Mouse (Mus musculus): ENCODE data around the gene Fig4. TPM values are rescaled to one million over a fixed set of nuclear protein-coding genes. Genes with fewer than 3 reads are reported as not detected.

Fig4 gene
- polyA plus RNA-seq, 1 experiment from 2014 or later: 33.7 TPM

DNA sequence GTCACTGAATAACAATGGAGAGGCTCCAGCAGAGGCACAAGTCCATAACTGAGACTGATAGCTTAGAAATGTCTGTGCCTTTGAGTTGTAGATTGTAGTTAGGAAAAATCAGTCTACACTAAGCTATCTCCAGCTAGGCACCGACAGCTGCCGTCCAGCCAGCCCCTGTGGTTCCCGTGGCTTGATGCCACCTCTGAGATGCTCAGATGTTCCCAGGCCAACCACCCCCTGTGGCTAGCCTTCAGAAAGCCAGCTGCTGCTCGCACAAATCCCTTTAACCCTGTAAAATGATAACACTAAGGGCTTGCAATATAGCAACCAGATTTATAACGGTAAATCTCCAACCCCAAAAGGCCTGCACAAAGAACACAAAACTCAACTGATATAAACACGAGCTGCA lies 22.9 kb downstream of the Fig4 start:
- 61% methylated on average over 6 of the region's 6 CpGs for WGBS
- no peak overlapping the region for H3K4me3 ChIP-seq (ENCODE audit: low read depth, low read length)
- H3K36me3 ChIP-seq (ENCODE audit: control insufficient read depth, insufficient read depth, low read length): no peaks in the 10 kb centered on the region; the same call in 1 of the 2 replicates
- H3K4me1 ChIP-seq (ENCODE audit: control insufficient read depth, insufficient read depth, low read length): no peaks in the 10 kb centered on the region
- H3K9ac ChIP-seq (ENCODE audit: low read length): no peak overlapping the region
- no peaks in the 10 kb centered on the region for H3K27me3 ChIP-seq (replicated peaks; ENCODE audit: control insufficient read depth, insufficient read depth, low read length)
- no peaks in the 10 kb centered on the region for H3K9me3 ChIP-seq (replicated peaks; ENCODE audit: control insufficient read depth, low read length)
- DNase-seq (ENCODE audit: low spot score) (no peak), ATAC-seq (no peak)
- H3K27ac ChIP-seq (ENCODE audit: low read depth, low read length): no peak overlapping the region
- no peak overlapping the region for H3K4me2 ChIP-seq (ENCODE audit: low read length)

DNA sequence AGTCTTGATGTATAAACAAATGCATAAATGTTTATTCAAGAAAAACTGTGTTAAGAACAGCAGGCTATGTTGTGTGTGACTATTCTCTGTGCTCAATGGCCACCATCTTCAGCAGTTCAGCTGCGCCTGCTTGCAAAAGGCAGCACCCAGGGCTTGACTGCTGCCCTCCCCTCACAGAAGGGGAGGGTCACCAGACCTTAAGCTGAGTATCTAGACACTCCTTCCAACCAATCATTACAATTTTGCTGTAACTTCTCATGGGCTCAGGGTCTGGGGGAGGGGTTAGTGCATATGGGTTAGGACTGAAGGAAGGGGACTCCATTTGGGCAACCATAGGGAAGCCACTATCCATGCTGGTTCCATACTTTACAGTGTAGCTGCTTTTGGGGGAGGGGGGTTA lies 24.3 kb downstream of the Fig4 start:
- ATAC-seq (no peak), DNase-seq (ENCODE audit: low spot score) (no peak)
- Histone ChIP-seq H3K27ac (ENCODE audit: low read depth, low read length) (no peak overlapping the region), H3K4me3 (ENCODE audit: low read depth, low read length) (no peak overlapping the region), H3K4me2 (ENCODE audit: low read length) (no peak overlapping the region), H3K4me1 (ENCODE audit: control insufficient read depth, insufficient read depth, low read length) (no peaks in the 10 kb centered on the region), H3K36me3 (ENCODE audit: control insufficient read depth, insufficient read depth, low read length) (no peaks in the 10 kb centered on the region; the same call in 1 of the 2 replicates), H3K27me3 (replicated peaks; ENCODE audit: control insufficient read depth, insufficient read depth, low read length) (no peaks in the 10 kb centered on the region), H3K9me3 (replicated peaks; ENCODE audit: control insufficient read depth, low read length) (no peaks in the 10 kb centered on the region), H3K9ac (ENCODE audit: low read length) (no peak overlapping the region)
- 85% methylated on average over 1 of the region's 1 CpGs for WGBS

DNA sequence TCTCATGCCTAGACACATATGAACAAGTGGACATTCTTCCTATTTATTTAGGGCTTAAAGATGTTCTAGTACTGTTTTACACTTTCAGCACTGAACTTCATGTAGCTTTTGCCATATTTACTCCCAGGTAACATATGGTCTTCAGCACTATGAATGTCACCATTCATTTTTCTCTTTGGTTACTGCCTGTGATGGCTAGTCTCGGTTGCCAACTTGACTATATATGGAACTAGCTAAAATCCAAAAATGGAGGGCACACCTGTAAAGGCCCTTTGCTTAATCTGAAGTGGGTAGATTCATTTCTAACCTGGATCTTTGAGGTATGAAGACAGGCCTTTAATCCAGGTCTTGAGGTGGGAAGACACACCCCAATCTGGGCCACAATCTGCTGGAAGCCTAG lies 28.2 kb downstream of the Fig4 start:
- Histone ChIP-seq H3K27ac (ENCODE audit: low read depth, low read length) (no peak overlapping the region), H3K9ac (ENCODE audit: low read length) (no peak overlapping the region), H3K4me1 (ENCODE audit: control insufficient read depth, insufficient read depth, low read length) (no peaks in the 10 kb centered on the region), H3K4me3 (ENCODE audit: low read depth, low read length) (no peak overlapping the region), H3K4me2 (ENCODE audit: low read length) (no peak overlapping the region), H3K9me3 (replicated peaks; ENCODE audit: control insufficient read depth, low read length) (no peaks in the 10 kb centered on the region), H3K36me3 (ENCODE audit: control insufficient read depth, insufficient read depth, low read length) (no peaks in the 10 kb centered on the region), H3K27me3 (replicated peaks; ENCODE audit: control insufficient read depth, insufficient read depth, low read length) (no peaks in the 10 kb centered on the region)
- ATAC-seq (no peak), DNase-seq (ENCODE audit: low spot score) (no peak)
- WGBS: 91% methylated on average over 1 of the region's 1 CpGs

DNA sequence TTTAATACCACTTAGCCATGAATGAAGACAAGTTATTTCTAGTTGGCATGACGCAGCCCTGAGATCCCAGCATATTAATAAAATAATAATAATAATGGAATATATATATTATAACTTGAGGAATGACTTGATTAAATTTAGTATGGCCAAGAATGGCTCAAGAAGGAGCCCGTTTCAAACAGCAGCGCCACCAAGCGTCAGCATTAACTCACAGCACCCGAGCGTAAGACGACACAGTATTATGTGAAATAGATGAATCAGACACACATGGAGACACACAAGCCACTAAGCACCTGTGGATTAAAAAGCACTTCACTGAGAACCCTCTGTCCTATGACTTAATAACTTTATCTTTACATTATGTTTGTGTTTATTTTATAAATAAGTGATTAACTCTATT lies 31.2 kb downstream of the Fig4 start:
- no peaks in the 10 kb centered on the region for H3K27me3 ChIP-seq (replicated peaks; ENCODE audit: control insufficient read depth, insufficient read depth, low read length)
- 46% methylated on average over 7 of the region's 7 CpGs for WGBS
- 0 out of 2 replicates have a peak, but pooled peaks cover 4% of the 10 kb centered on the region for H3K36me3 ChIP-seq (ENCODE audit: control insufficient read depth, insufficient read depth, low read length)
- H3K9me3 ChIP-seq (replicated peaks; ENCODE audit: control insufficient read depth, low read length): no peaks in the 10 kb centered on the region
- peak; percentile 37 for DNase-seq (ENCODE audit: low spot score)
- no peaks in the 10 kb centered on the region for H3K4me1 ChIP-seq (ENCODE audit: control insufficient read depth, insufficient read depth, low read length)
- H3K9ac ChIP-seq (ENCODE audit: low read length): no peak overlapping the region
- no peak overlapping the region for H3K27ac ChIP-seq (ENCODE audit: low read depth, low read length)
- no peak overlapping the region for H3K4me2 ChIP-seq (ENCODE audit: low read length)
- H3K4me3 ChIP-seq (ENCODE audit: low read depth, low read length): no peak overlapping the region
- ATAC-seq: no peak

DNA sequence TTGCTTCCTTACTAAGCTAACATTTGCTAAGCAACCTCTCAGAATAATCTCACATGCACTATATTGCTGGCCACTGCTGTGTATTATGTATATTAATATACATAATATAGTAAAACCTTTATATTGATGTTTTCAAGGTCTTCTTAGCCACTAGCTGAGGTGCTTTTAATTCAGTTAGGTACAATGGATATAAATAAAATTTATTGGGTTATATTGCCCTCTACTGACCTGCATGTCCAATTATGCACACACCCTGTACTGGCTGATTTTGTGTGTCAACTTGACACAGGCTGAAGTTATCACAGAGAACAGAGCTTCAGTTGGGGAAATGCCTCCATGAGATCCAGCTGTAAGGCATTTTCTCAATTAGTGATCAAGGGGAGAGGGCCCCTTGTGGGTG lies 41.2 kb downstream of the Fig4 start:
- H3K4me3 ChIP-seq (ENCODE audit: low read depth, low read length): no peak overlapping the region
- no peaks in the 10 kb centered on the region for H3K4me1 ChIP-seq (ENCODE audit: control insufficient read depth, insufficient read depth, low read length)
- no peaks in the 10 kb centered on the region for H3K9me3 ChIP-seq (replicated peaks; ENCODE audit: control insufficient read depth, low read length)
- H3K4me2 ChIP-seq (ENCODE audit: low read length): no peak overlapping the region
- no peaks in the 10 kb centered on the region for H3K27me3 ChIP-seq (replicated peaks; ENCODE audit: control insufficient read depth, insufficient read depth, low read length)
- ATAC-seq (no peak), DNase-seq (ENCODE audit: low spot score) (peak; percentile 23)
- H3K9ac ChIP-seq (ENCODE audit: low read length): no peak overlapping the region
- H3K36me3 ChIP-seq (ENCODE audit: control insufficient read depth, insufficient read depth, low read length): 0 out of 2 replicates have a peak, but pooled peaks cover 8% of the 10 kb centered on the region
- H3K27ac ChIP-seq (ENCODE audit: low read depth, low read length): no peak overlapping the region

DNA sequence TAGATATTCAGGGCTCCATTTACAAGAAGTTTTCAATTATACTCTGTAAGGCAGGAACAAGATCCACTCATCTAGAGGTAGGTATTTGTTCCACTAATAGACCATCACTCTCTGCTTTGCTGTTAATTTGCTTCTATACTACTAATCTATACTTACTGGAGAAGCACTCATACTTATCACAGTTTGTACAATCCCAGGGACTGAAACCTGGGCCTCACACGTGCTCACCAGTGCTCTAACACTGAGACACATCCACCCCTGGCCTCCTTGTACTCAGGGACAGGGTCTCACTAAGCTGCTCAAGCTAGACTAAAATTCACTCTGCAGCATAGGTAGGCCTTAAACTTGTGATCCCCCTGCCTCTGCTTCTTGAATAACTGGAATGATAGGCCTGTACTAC lies 41.8 kb downstream of the Fig4 start:
- Histone ChIP-seq H3K4me1 (ENCODE audit: control insufficient read depth, insufficient read depth, low read length) (no peaks in the 10 kb centered on the region), H3K27me3 (replicated peaks; ENCODE audit: control insufficient read depth, insufficient read depth, low read length) (no peaks in the 10 kb centered on the region), H3K4me3 (ENCODE audit: low read depth, low read length) (no peak overlapping the region), H3K27ac (ENCODE audit: low read depth, low read length) (no peak overlapping the region), H3K36me3 (ENCODE audit: control insufficient read depth, insufficient read depth, low read length) (0 out of 2 replicates have a peak, but pooled peaks cover 8% of the 10 kb centered on the region), H3K9ac (ENCODE audit: low read length) (no peak overlapping the region), H3K4me2 (ENCODE audit: low read length) (no peak overlapping the region), H3K9me3 (replicated peaks; ENCODE audit: control insufficient read depth, low read length) (no peaks in the 10 kb centered on the region)
- WGBS: 70% methylated on average over 1 of the region's 1 CpGs
- no peak for ATAC-seq
- DNase-seq (ENCODE audit: low spot score): no peak

DNA sequence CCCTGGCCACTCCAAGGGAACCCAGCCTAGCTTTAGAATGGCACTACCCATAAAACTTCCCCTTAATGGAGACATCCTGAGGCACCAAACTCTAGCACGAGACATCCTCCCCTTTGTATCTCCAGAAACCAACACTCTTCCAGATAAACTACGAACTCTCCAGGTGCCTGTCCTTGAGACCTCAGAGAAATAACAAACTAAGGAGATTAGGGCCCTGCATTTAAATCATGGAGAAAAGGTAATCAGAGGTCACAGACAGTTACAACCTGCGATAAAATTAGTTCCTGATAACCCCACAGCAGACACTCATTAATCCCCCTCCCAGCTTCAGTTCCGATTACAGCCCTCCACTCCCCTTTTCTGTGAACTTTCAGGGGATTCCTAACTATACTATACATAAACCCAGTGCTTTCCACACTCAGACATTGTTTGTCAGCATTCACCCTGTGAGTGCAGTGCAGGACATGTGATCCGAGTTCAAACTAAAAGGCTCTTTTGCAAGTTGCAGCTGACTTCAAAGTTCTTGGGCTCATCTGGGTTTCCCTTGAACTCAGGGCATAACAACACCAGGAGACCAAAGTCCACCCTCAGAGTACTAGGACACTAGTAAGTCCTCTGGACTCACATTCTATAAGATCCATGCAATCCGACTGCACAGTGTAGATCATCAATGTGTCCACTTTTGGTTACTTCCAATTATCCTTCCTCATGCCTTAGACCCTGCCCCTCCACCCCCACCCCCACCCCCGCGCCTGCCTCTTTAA lies 42.6 kb downstream of the Fig4 start:
- ATAC-seq (no peak), DNase-seq (ENCODE audit: low spot score) (no peak)
- no peaks in the 10 kb centered on the region for H3K27me3 ChIP-seq (replicated peaks; ENCODE audit: control insufficient read depth, insufficient read depth, low read length)
- no peak overlapping the region for H3K27ac ChIP-seq (ENCODE audit: low read depth, low read length)
- no peak overlapping the region for H3K4me2 ChIP-seq (ENCODE audit: low read length)
- 48% methylated on average over 8 of the region's 8 CpGs for WGBS
- H3K36me3 ChIP-seq (ENCODE audit: control insufficient read depth, insufficient read depth, low read length): peaks cover 12% of the 10 kb centered on the region; the same call in 1 of the 2 replicates
- no peaks in the 10 kb centered on the region for H3K9me3 ChIP-seq (replicated peaks; ENCODE audit: control insufficient read depth, low read length)
- no peaks in the 10 kb centered on the region for H3K4me1 ChIP-seq (ENCODE audit: control insufficient read depth, insufficient read depth, low read length)
- no peak overlapping the region for H3K9ac ChIP-seq (ENCODE audit: low read length)
- no peak overlapping the region for H3K4me3 ChIP-seq (ENCODE audit: low read depth, low read length)

DNA sequence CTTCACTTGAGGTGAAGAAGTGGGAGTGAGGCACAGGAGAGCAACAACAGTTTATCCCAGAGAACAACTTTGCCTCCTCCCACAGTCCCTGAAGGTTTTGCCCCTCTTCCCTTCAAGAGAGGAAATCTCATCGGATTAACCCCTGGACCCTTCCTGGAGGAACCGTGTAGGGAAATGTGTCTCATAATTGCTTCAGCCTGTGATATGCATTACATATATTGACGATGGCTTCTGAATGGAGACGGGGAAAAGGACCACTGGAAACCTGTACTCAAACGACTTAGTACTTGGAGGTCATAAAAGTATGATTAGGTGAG lies 52.4 kb downstream of the Fig4 start:
- Histone ChIP-seq H3K27ac (ENCODE audit: low read depth, low read length) (no peak overlapping the region), H3K36me3 (ENCODE audit: control insufficient read depth, insufficient read depth, low read length) (peaks cover 10% of the 10 kb centered on the region; the same call in 1 of the 2 replicates), H3K4me1 (ENCODE audit: control insufficient read depth, insufficient read depth, low read length) (no peaks in the 10 kb centered on the region), H3K4me3 (ENCODE audit: low read depth, low read length) (no peak overlapping the region), H3K4me2 (ENCODE audit: low read length) (no peak overlapping the region), H3K9me3 (replicated peaks; ENCODE audit: control insufficient read depth, low read length) (no peaks in the 10 kb centered on the region), H3K9ac (ENCODE audit: low read length) (no peak overlapping the region), H3K27me3 (replicated peaks; ENCODE audit: control insufficient read depth, insufficient read depth, low read length) (no peaks in the 10 kb centered on the region)
- DNase-seq (ENCODE audit: low spot score) (no peak), ATAC-seq (no peak)
- 90% methylated on average over 5 of the region's 5 CpGs for WGBS

DNA sequence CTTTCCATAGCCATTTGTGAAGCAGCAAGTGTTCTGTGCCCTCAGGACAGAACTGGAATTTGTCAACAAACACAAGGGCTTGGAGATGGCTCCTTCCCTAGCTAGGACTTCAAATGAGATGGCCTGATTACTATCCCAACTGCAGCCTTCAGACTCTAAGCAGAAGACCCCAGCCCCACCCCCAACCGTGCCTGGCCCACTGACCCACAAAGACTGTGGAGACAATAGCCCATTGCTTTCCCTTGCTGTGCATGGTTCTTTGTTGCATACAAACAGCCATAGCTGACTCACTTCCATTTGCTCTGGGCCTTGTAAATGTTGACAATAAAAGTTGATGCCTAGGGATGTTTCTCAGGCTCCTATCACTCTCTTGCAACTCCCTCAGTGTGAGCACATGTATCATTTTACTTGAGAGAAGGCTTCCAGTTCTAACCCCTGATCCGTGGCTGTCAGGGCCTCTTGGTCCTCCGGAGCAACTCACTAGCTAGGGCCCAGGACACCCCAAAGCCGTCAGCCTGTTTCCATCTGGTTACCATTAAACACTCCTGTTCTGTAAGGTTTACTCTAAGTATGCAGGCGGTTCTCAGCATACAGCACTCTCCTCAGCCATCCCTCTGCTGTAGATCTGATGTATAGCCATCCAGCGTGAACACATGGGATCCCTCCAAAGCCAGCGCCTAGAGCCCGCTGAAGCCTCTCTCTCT lies 52.9 kb downstream of the Fig4 start:
- H3K27me3 ChIP-seq (replicated peaks; ENCODE audit: control insufficient read depth, insufficient read depth, low read length): no peaks in the 10 kb centered on the region
- H3K27ac ChIP-seq (ENCODE audit: low read depth, low read length): no peak overlapping the region
- no peak overlapping the region for H3K4me3 ChIP-seq (ENCODE audit: low read depth, low read length)
- DNase-seq (ENCODE audit: low spot score): no peak
- no peak for ATAC-seq
- no peaks in the 10 kb centered on the region for H3K4me1 ChIP-seq (ENCODE audit: control insufficient read depth, insufficient read depth, low read length)
- no peak overlapping the region for H3K4me2 ChIP-seq (ENCODE audit: low read length)
- no peak overlapping the region for H3K9ac ChIP-seq (ENCODE audit: low read length)
- no peaks in the 10 kb centered on the region for H3K9me3 ChIP-seq (replicated peaks; ENCODE audit: control insufficient read depth, low read length)
- WGBS: 70% methylated on average over 8 of the region's 8 CpGs
- H3K36me3 ChIP-seq (ENCODE audit: control insufficient read depth, insufficient read depth, low read length): peaks cover 8% of the 10 kb centered on the region; the same call in 1 of the 2 replicates

All from forebrain, embryonic 14.5 days (tissue).